Mouse (Mus musculus) MEL (cell line): Measurements from ENCODE around the gene Zbtb38. TPM values are rescaled to one million over a fixed set of nuclear protein-coding genes. Genes with fewer than 3 reads are reported as not detected.

ENCODE experiments used
- DNase-seq: peaks from one replicate; pipeline ENCODE4 v3.0.0; 2011; ENCODE audit warnings: low read depth, low spot score
- H3K27ac ChIP-seq: 2 replicates; pipeline ENCODE4 v1.5.1; 2012; ENCODE audit warnings: low read depth, mild to moderate bottlenecking, control low read depth, low read length, moderate library complexity; ENCODE audit not compliant: control insufficient read depth
- H3K27me3 ChIP-seq, 2 experiments: fragments of 150-350 bp in 1 of 2; sonication (generic) in 1 of 2; 2 replicates each; pipeline ENCODE4 v1.6.1; 2012; ENCODE audit warnings: low read length in 2 of 2, mild to moderate bottlenecking in 2 of 2, improper control_type of control experiment in 1 of 2, moderate library complexity in 1 of 2; ENCODE audit not compliant: insufficient read depth in 2 of 2, control insufficient read depth in 1 of 2
- H3K36me3 ChIP-seq, 2 experiments: 2 replicates each; pipeline ENCODE4 v1.6.1; 2012 to 2014; ENCODE audit warnings: low read length in 2 of 2, improper control_type of control experiment in 1 of 2, inconsistent platforms in 1 of 2, mild to moderate bottlenecking in 1 of 2; ENCODE audit not compliant: insufficient read depth in 2 of 2, control insufficient read depth in 1 of 2
- H3K4me1 ChIP-seq, 2 experiments: fragments of 150-350 bp in 1 of 2; sonication (generic) in 1 of 2; 2 replicates each; pipeline ENCODE4 v1.6.1; 2012; ENCODE audit warnings: low read length in 2 of 2, improper control_type of control experiment in 1 of 2, mild to moderate bottlenecking in 1 of 2; ENCODE audit not compliant: insufficient read depth in 2 of 2, control insufficient read depth in 1 of 2
- H3K4me3 ChIP-seq, 2 experiments: fragments of 150-350 bp in 1 of 2; sonication (generic) in 1 of 2; 2 replicates each; pipeline ENCODE4 v1.5.1; 2012; ENCODE audit warnings: low read depth in 2 of 2, low read length in 2 of 2, mild to moderate bottlenecking in 2 of 2, moderate library complexity in 2 of 2, control low read depth in 1 of 2, improper control_type of control experiment in 1 of 2; ENCODE audit not compliant: control insufficient read depth in 1 of 2, insufficient read depth in 1 of 2
- H3K79me2 ChIP-seq: 2 replicates; pipeline ENCODE4 v1.6.1; 2012; ENCODE audit warnings: mild to moderate bottlenecking, low read length, moderate library complexity; ENCODE audit not compliant: control insufficient read depth, poor library complexity, insufficient read depth
- H3K9ac ChIP-seq: 2 replicates; pipeline ENCODE4 v1.6.1; 2012; ENCODE audit warnings: low read depth, mild to moderate bottlenecking, control low read depth, low read length, moderate library complexity; ENCODE audit not compliant: control insufficient read depth, poor library complexity, severe bottlenecking
- H3K9me3 ChIP-seq: fragments of 150-350 bp; sonication (generic); replicated peaks from 2 replicates; pipeline ENCODE4 v1.6.1; 2012; ENCODE audit warnings: mild to moderate bottlenecking, low read length, improper control_type of control experiment, moderate library complexity; ENCODE audit not compliant: insufficient read depth
- BHLHE40 ChIP-seq: IDR thresholded peaks from 2 replicates; pipeline ENCODE4 v1.6.1; 2012; ENCODE audit warnings: low read depth, mild to moderate bottlenecking, inconsistent platforms, low read length, improper control_type of control experiment, borderline replicate concordance
- CTCF ChIP-seq, 3 experiments: IDR thresholded peaks in 2 of 3; conservative IDR thresholded peaks in 1 of 3; 2 replicates each; pipeline ENCODE4 v1.5.1; 2011 to 2012; ENCODE audit warnings: low read length in 3 of 3, low read depth in 2 of 3, mild to moderate bottlenecking in 2 of 3, improper control_type of control experiment in 1 of 3, inconsistent platforms in 1 of 3, mixed read lengths in 1 of 3, moderate library complexity in 1 of 3; ENCODE audit not compliant: control insufficient read depth in 1 of 3, insufficient read depth in 1 of 3, poor library complexity in 1 of 3, severe bottlenecking in 1 of 3
- ELF1 ChIP-seq: IDR thresholded peaks from 2 replicates; pipeline ENCODE4 v1.6.1; 2014; ENCODE audit warnings: low read depth, mild to moderate bottlenecking, inconsistent platforms, low read length, improper control_type of control experiment, moderate library complexity
- ETS1 ChIP-seq: IDR thresholded peaks from 2 replicates; pipeline ENCODE4 v1.6.1; 2012; ENCODE audit warnings: low read depth, mild to moderate bottlenecking, inconsistent platforms, low read length, improper control_type of control experiment, moderate library complexity
- HCFC1 ChIP-seq: IDR thresholded peaks from 2 replicates; pipeline ENCODE4 v1.6.1; 2012; ENCODE audit warnings: low read depth, mild to moderate bottlenecking, inconsistent platforms, low read length, improper control_type of control experiment, moderate library complexity
- MAX ChIP-seq: IDR thresholded peaks from 2 replicates; pipeline ENCODE4 v1.6.1; 2011; ENCODE audit warnings: low read length, improper control_type of control experiment
- MXI1 ChIP-seq: IDR thresholded peaks from 2 replicates; pipeline ENCODE4 v1.6.1; 2011; ENCODE audit warnings: mild to moderate bottlenecking, low read depth, low read length, improper control_type of control experiment
- MYB ChIP-seq: IDR thresholded peaks from 2 replicates; pipeline ENCODE4 v1.6.1; 2011; ENCODE audit warnings: mild to moderate bottlenecking, low read depth, low read length, improper control_type of control experiment
- MYC ChIP-seq: IDR thresholded peaks from 2 replicates; pipeline ENCODE4 v1.6.1; 2011; ENCODE audit warnings: low read depth, mild to moderate bottlenecking, low read length, improper control_type of control experiment, moderate library complexity
- NELFE ChIP-seq: IDR thresholded peaks from 2 replicates; pipeline ENCODE4 v1.6.1; 2011; ENCODE audit warnings: low read depth, low read length, improper control_type of control experiment
- POLR2A ChIP-seq, 2 experiments: IDR thresholded peaks; 2 replicates each; pipeline ENCODE4 v1.6.1; 2011 to 2012; ENCODE audit warnings: low read length in 2 of 2, mild to moderate bottlenecking in 2 of 2, control low read depth in 1 of 2, improper control_type of control experiment in 1 of 2, low read depth in 1 of 2, moderate library complexity in 1 of 2; ENCODE audit not compliant: control insufficient read depth in 1 of 2, insufficient read depth in 1 of 2, poor library complexity in 1 of 2
- RAD21 ChIP-seq: IDR thresholded peaks from 2 replicates; pipeline ENCODE4 v1.6.1; 2011; ENCODE audit warnings: mild to moderate bottlenecking, low read depth, low read length, improper control_type of control experiment
- SIN3A ChIP-seq: IDR thresholded peaks from 2 replicates; pipeline ENCODE4 v1.6.1; 2012; ENCODE audit warnings: low read length, improper control_type of control experiment, inconsistent platforms
- SMC3 ChIP-seq: IDR thresholded peaks from 2 replicates; pipeline ENCODE4 v1.6.1; 2011; ENCODE audit warnings: low read depth, low read length, improper control_type of control experiment
- TBP ChIP-seq: IDR thresholded peaks from 2 replicates; pipeline ENCODE4 v1.8.0; 2011; ENCODE audit warnings: low read depth, low read length, improper control_type of control experiment
- TCF12 ChIP-seq: IDR thresholded peaks from 2 replicates; pipeline ENCODE4 v1.6.1; 2014; ENCODE audit warnings: low read depth, mild to moderate bottlenecking, inconsistent platforms, low read length, improper control_type of control experiment, moderate library complexity
- UBTF ChIP-seq: IDR thresholded peaks from 2 replicates; pipeline ENCODE4 v1.6.1; 2012; ENCODE audit warnings: low read depth, mild to moderate bottlenecking, inconsistent platforms, low read length, improper control_type of control experiment, moderate library complexity, borderline replicate concordance; ENCODE audit not compliant: insufficient read depth
- USF1 ChIP-seq: IDR thresholded peaks from 2 replicates; pipeline ENCODE4 v1.6.1; 2014; ENCODE audit warnings: low read depth, mild to moderate bottlenecking, inconsistent platforms, low read length, improper control_type of control experiment, moderate library complexity
- ZC3H11A ChIP-seq: IDR thresholded peaks from 2 replicates; pipeline ENCODE4 v1.6.1; 2012; ENCODE audit warnings: low read depth, mild to moderate bottlenecking, inconsistent platforms, low read length, improper control_type of control experiment
- ZMIZ1 ChIP-seq: IDR thresholded peaks from 2 replicates; pipeline ENCODE4 v1.6.1; 2012; ENCODE audit warnings: low read depth, mild to moderate bottlenecking, inconsistent platforms, low read length, improper control_type of control experiment, moderate library complexity
- ZNF384 ChIP-seq: IDR thresholded peaks from 2 replicates; pipeline ENCODE4 v1.6.1; 2012; ENCODE audit warnings: low read depth, mild to moderate bottlenecking, inconsistent platforms, low read length, improper control_type of control experiment
- polyA plus RNA-seq, 2 experiments: library from polyadenylated mRNA; stranded (reverse) in 1 of 2; unstranded in 1 of 2; fragments of >175 nt in 1 of 2; fragments of >200 nt in 1 of 2; gene quantifications; 2 replicates each; pipeline versions ENCODE4 v1.2.1 to v1.2.4; 2012; ENCODE audit warnings: low replicate concordance in 2 of 2, low read depth in 1 of 2; ENCODE audit not compliant: insufficient read length in 2 of 2, insufficient read depth in 1 of 2, missing spikeins in 1 of 2
- total RNA-seq: library from RNA; depleted of rRNA; stranded (reverse); fragments of 300-350 nt; gene quantifications from 2 replicates; pipeline ENCODE4 v1.2.3, GENCODE M21; 2012

Zbtb38 gene
- total and polyA plus RNA-seq, 3 experiments = 10.9 to 65.0 (median 12.2) TPM

- Histone ChIP-seq H3K4me1 (peaks cover 11 to 31% of the 10 kb centered on the region in 2 experiments), H3K79me2 (no peaks in the 10 kb centered on the region; the same call in 1 of the 2 replicates), H3K9ac (no peak overlapping the region), H3K4me3 (no peak overlapping the region), H3K9me3 (no peaks in the 10 kb centered on the region), H3K27ac (peak overlapping the region; percentile 97; the same call in 1 of the 2 replicates), H3K36me3 (peaks cover 0 to 31% of the 10 kb centered on the region in 2 experiments; a peak in 2 of 4 replicates), H3K27me3 (no peaks in the 10 kb centered on the region)
- TF ChIP-seq USF1 = peak; percentile 51; the same call in 1 of the 2 replicates
- no peak for TF ChIP-seq TCF12
- no peak for TF ChIP-seq SIN3A
- TF ChIP-seq MYC = peak; percentile 61; the same call in 1 of the 2 replicates
- TF ChIP-seq MAX = peak; percentile 63
- TF ChIP-seq BHLHE40 = no peak
- TF ChIP-seq ZMIZ1 = no peak
- no peak for TF ChIP-seq ZC3H11A
- no peak for TF ChIP-seq NELFE
- DNase-seq = peak; percentile 37
These were observed 10.4 kb upstream of the Zbtb38 start for GRCm38 (mm10) chr9:96763025-96763424.

GRCm38 (mm10) chr9:96758749-96759597, 6.3 kb upstream of the Zbtb38 start:
- peak; percentile 91 for DNase-seq
- Histone ChIP-seq H3K4me1 (peaks cover 3 to 20% of the 10 kb centered on the region in 2 experiments; a peak in 3 of 4 replicates), H3K27ac (no peak overlapping the region), H3K36me3 (peaks cover 0 to 15% of the 10 kb centered on the region in 2 experiments; a peak in 2 of 4 replicates), H3K79me2 (no peaks in the 10 kb centered on the region), H3K9ac (peak overlapping the region; percentile 37; the same call in 1 of the 2 replicates), H3K27me3 (no peaks in the 10 kb centered on the region), H3K9me3 (no peaks in the 10 kb centered on the region), H3K4me3 (peak overlapping the region; percentile 34 to 52; a peak in 3 of 4 replicates)
- TF ChIP-seq UBTF (no peak), SMC3 (peak; percentile 83), POLR2A (IDR thresholded peaks at IDR 0.05; ENCODE audit: control insufficient read depth in 1 of 2, insufficient read depth in 1 of 2, low read depth in 1 of 2, low read length in 2 of 2, poor library complexity in 1 of 2) (no peak), MAX (peak; percentile 44; the same call in 1 of the 2 replicates), CTCF (IDR thresholded peaks at IDR 0.05 in 2 of 3, conservative IDR thresholded peaks at IDR 0.05 in 1 of 3; ENCODE audit: control insufficient read depth in 1 of 3, insufficient read depth in 1 of 3, low read depth in 2 of 3, low read length in 3 of 3, poor library complexity in 1 of 3, severe bottlenecking in 1 of 3) (peak; percentile 65 to 92 (median 89)), USF1 (peak; percentile 16; the same call in 1 of the 2 replicates), ZNF384 (0 out of 2 replicates have a peak, but pooled peaks have one; percentile 6), MXI1 (peak; percentile 28; the same call in 1 of the 2 replicates), TBP (peak; percentile 45; the same call in 1 of the 2 replicates), ETS1 (0 out of 2 replicates have a peak, but pooled peaks have one; percentile 10), ZC3H11A (peak; percentile 58), ELF1 (no peak), HCFC1 (peak; percentile 51; the same call in 1 of the 2 replicates), TCF12 (peak; percentile 20; the same call in 1 of the 2 replicates), SIN3A (peak; percentile 82), RAD21 (peak; percentile 73), MYB (no peak)
